Mouse (Mus musculus) cerebellum, adult 2 months (tissue): ENCODE data around the gene Rps6ka2. TPM values are rescaled to one million over a fixed set of nuclear protein-coding genes. Genes with fewer than 3 reads are reported as not detected.

Experiments
- DNase-seq, 2 experiments: peaks; one replicate each; pipeline ENCODE4 v3.0.0; 2021
- H3K27ac ChIP-seq: fragments of 200-500 bp; 2 replicates; pipeline ENCODE4 v1.5.1; 2012; ENCODE audit warnings: low read length, control low read depth, inconsistent platforms; ENCODE audit not compliant: insufficient read depth
- H3K27me3 ChIP-seq: fragments of 200-500 bp; 2 replicates; pipeline ENCODE4 v1.6.1; 2012; ENCODE audit warnings: inconsistent platforms, mild to moderate bottlenecking, low read length, moderate library complexity; ENCODE audit not compliant: control insufficient read depth, insufficient read depth
- H3K4me1 ChIP-seq: fragments of 200-500 bp; 2 replicates; pipeline ENCODE4 v1.6.1; 2011; ENCODE audit warnings: low read length; ENCODE audit not compliant: control insufficient read depth, insufficient read depth
- H3K4me3 ChIP-seq: fragments of 200-500 bp; replicated peaks from 2 replicates; pipeline ENCODE3; 2011; ENCODE audit warnings: mild to moderate bottlenecking, low read depth, low read length, control low read depth; ENCODE audit not compliant: insufficient read depth
- CTCF ChIP-seq: fragments of 200-500 bp; IDR thresholded peaks from 2 replicates; pipeline ENCODE4 v1.5.1; 2011; ENCODE audit warnings: low read depth, mild to moderate bottlenecking, control low read depth, low read length, moderate library complexity, borderline replicate concordance; ENCODE audit not compliant: insufficient read depth
- POLR2A ChIP-seq: fragments of 200-500 bp; IDR thresholded peaks from 2 replicates; pipeline ENCODE4 v1.6.1; 2011; ENCODE audit warnings: low read length, control low read depth, borderline replicate concordance; ENCODE audit not compliant: insufficient read depth
- WGBS: fragments of 180-500 bp; shearing (Covaris S2); methylation state at CpG from one replicate; pipeline ENCODE4 v1.1.7; 2018; 5-methylcytosine and 5-hydroxymethylcytosine counted together
- polyA plus RNA-seq: library from polyadenylated mRNA; depleted of rRNA; stranded (reverse); fragments of >200 nt; gene quantifications from 2 replicates; pipeline ENCODE4 v1.2.3, GENCODE M21; 2012

Gene Rps6ka2
- polyA plus RNA-seq, 1 experiment, result 23.4 TPM

GRCm38 (mm10) chr17:7262056-7262455 lies 92.1 kb downstream of the Rps6ka2 start:
- TF ChIP-seq CTCF, result no peak
- TF ChIP-seq POLR2A, result no peak
- Histone ChIP-seq H3K4me3 (no peak overlapping the region), H3K27ac (no peak overlapping the region), H3K27me3 (no peaks in the 10 kb centered on the region), H3K4me1 (no peaks in the 10 kb centered on the region)
- 80% methylated on average over 10 of the region's 10 CpGs for WGBS
- no peak for DNase-seq

GRCm38 (mm10) chr17:7262620-7263019 lies 92.7 kb downstream of the Rps6ka2 start:
- Histone ChIP-seq H3K27ac (no peak overlapping the region), H3K27me3 (no peaks in the 10 kb centered on the region), H3K4me3 (no peak overlapping the region), H3K4me1 (no peaks in the 10 kb centered on the region)
- WGBS, result 97% methylated on average over 4 of the region's 4 CpGs
- TF ChIP-seq POLR2A, result no peak
- TF ChIP-seq CTCF, result no peak
- DNase-seq, result no peak

DNA sequence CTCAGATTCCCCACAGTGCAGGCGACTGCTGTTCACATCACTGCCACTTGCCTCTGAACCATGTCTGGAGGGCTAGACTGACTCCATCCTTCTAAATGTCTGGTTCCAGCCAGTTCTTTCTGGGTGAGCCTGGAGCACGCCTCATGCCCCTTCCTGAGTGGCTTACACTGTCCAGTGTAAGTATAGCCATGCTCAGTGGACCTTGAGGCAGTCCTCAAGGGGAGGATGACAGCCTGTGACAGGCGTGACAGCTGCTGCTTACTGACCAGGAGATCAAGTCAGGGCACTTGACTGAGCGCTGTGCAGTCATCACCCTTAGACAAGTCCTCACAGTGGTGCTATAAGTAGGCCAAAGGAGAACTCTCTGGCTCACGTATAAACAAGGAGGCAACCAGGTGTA lies 94.7 kb downstream of the Rps6ka2 start:
- H3K4me1 ChIP-seq, result no peaks in the 10 kb centered on the region
- TF ChIP-seq CTCF (no peak), POLR2A (no peak)
- no peak for DNase-seq
- H3K4me3 ChIP-seq, result no peak overlapping the region
- WGBS, result 93% methylated on average over 5 of the region's 5 CpGs
- H3K27me3 ChIP-seq, result no peaks in the 10 kb centered on the region
- H3K27ac ChIP-seq, result no peak overlapping the region

- TF ChIP-seq POLR2A (no peak), CTCF (no peak)
- H3K27ac ChIP-seq, result no peak overlapping the region
- H3K27me3 ChIP-seq, result no peaks in the 10 kb centered on the region
- no peak for DNase-seq
- WGBS, result 89% methylated on average over 4 of the region's 4 CpGs
- no peaks in the 10 kb centered on the region for H3K4me1 ChIP-seq
- no peak overlapping the region for H3K4me3 ChIP-seq
These were observed 95.4 kb downstream of the Rps6ka2 start for GRCm38 (mm10) chr17:7265291-7265690.

DNA sequence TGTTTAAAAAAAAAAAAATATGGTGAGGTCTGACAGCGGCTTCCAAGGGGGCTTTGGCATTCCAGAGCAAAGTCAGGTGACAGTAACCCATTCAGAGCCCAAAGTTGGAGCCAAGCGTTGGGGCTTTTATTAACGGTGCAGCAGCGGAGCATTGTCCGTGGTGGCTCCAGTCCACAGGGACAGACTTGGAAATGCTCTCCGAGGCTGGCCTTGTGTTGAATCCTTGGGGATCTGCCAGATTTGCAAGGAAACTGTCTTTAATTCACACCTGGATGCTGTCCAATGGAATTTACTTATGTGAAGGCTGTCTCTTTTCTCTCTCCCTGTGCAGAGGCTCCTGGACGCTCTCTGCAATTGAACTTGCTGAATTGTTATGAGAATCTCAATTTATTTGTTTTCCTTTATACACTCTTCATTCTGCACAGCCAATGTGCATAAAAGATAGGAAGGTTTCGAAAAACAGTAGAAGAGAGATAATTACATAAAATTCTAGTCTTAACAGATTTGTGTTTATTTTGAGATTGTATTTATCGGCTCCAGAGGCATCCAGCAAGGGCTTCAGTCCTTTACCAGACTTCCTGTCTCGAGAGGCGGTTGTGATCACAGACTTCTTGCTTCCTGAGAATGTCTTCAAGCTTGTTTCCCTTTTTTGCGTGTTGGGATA lies 95.9 kb downstream of the Rps6ka2 start:
- no peaks in the 10 kb centered on the region for H3K4me1 ChIP-seq
- no peak overlapping the region for H3K27ac ChIP-seq
- WGBS, result 44% methylated on average over 12 of the region's 12 CpGs
- no peak overlapping the region for H3K4me3 ChIP-seq
- DNase-seq, result peak in 1 of 2 experiments; percentile 13
- H3K27me3 ChIP-seq, result no peaks in the 10 kb centered on the region
- no peak for TF ChIP-seq CTCF
- no peak for TF ChIP-seq POLR2A

DNA sequence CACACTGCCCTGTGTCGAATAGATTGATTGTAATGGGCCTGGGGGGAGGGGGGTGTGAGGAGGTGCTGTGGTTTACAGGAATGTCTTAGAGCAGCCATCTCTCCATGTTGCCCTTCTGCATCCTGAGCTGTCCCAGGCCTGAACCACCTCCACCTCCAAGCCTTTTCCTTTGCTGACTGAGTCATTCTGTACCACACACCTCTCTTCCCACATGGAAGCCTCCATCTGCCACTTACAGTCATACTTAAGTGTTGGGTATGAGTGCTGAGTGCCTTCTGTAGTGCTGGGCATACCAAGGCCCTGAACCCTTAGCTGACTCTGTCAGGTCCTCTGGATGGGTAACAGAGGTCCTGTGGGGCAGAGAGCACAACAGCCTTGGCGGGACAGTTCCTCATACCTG lies 97.9 kb downstream of the Rps6ka2 start:
- Histone ChIP-seq H3K4me3 (no peak overlapping the region), H3K27me3 (no peaks in the 10 kb centered on the region), H3K4me1 (no peaks in the 10 kb centered on the region), H3K27ac (no peak overlapping the region)
- TF ChIP-seq POLR2A (no peak), CTCF (no peak)
- no peak for DNase-seq
- WGBS, result 87% methylated on average over 2 of the region's 2 CpGs

- TF ChIP-seq POLR2A (no peak), CTCF (no peak)
- H3K27me3 ChIP-seq, result no peaks in the 10 kb centered on the region
- H3K27ac ChIP-seq, result no peak overlapping the region
- H3K4me1 ChIP-seq, result no peaks in the 10 kb centered on the region
- H3K4me3 ChIP-seq, result no peak overlapping the region
- no peak for DNase-seq
- 85% methylated on average over 12 of the region's 12 CpGs for WGBS
These were observed 99.4 kb downstream of the Rps6ka2 start for GRCm38 (mm10) chr17:7269151-7269806.

GRCm38 (mm10) chr17:7270506-7270905 lies 100.6 kb downstream of the Rps6ka2 start:
- H3K4me3 ChIP-seq, result no peak overlapping the region
- TF ChIP-seq CTCF (no peak), POLR2A (no peak)
- no peaks in the 10 kb centered on the region for H3K27me3 ChIP-seq
- 90% methylated on average over 8 of the region's 8 CpGs for WGBS
- DNase-seq, result no peak
- no peak overlapping the region for H3K27ac ChIP-seq
- H3K4me1 ChIP-seq, result no peaks in the 10 kb centered on the region
